Mouse (Mus musculus): Measurements from ENCODE around the gene Cdc20. TPM values are rescaled to one million over a fixed set of nuclear protein-coding genes. Genes with fewer than 3 reads are reported as not detected.

The Cdc20 gene
- total RNA-seq, 2 experiments from 2014 or later = 0.20 to 0.23 TPM

GRCm38 (mm10) chr4:118410871-118411270 lies 26.3 kb downstream of the Cdc20 start:
- DNase-seq = no peak
- intact Hi-C loops (cut with DNase I) = no loop called here
- no peak overlapping the region for H3K4me3 ChIP-seq
- no peak for TF ChIP-seq CTCF (IDR thresholded peaks at IDR 0.05)
- H3K27ac ChIP-seq = no peak overlapping the region

GRCm38 (mm10) chr4:118409142-118409900 lies 27.8 kb downstream of the Cdc20 start, which contains the start of the genes Szt2 and Med8:
Gene Szt2, minus strand, starts transcription at chr4:118409273.
Gene Med8, plus strand, starts transcription at chr4:118409337.
- intact Hi-C loops (cut with DNase I) = no loop called here
- Histone ChIP-seq H3K27ac (peak within 1 kb of the TSS; percentile 94), H3K4me3 (peak within 1 kb of the TSS; percentile 98)
- peak; percentile 94 for DNase-seq
- no peak for TF ChIP-seq CTCF (IDR thresholded peaks at IDR 0.05)

- DNase-seq = no peak
- Histone ChIP-seq H3K4me3 (no peak overlapping the region), H3K27ac (no peak overlapping the region)
- TF ChIP-seq CTCF (IDR thresholded peaks at IDR 0.05) = no peak
- intact Hi-C loops (cut with DNase I) = no loop called here
Measured at GRCm38 (mm10) chr4:118402701-118403100, 34.5 kb downstream of the Cdc20 start.

- no peak for TF ChIP-seq CTCF (IDR thresholded peaks at IDR 0.05)
- no peak for DNase-seq
- Histone ChIP-seq H3K27ac (no peak overlapping the region), H3K4me3 (no peak overlapping the region)
- intact Hi-C loops (cut with DNase I) = no loop called here
Measured at GRCm38 (mm10) chr4:118401918-118402317, 35.2 kb downstream of the Cdc20 start.

- DNase-seq = no peak
- H3K4me3 ChIP-seq = no peak overlapping the region
- no peak overlapping the region for H3K27ac ChIP-seq
- TF ChIP-seq CTCF (IDR thresholded peaks at IDR 0.05) = no peak
- intact Hi-C loops (cut with DNase I) = no loop called here
Measured at GRCm38 (mm10) chr4:118401421-118401820, 35.7 kb downstream of the Cdc20 start.

- DNase-seq = no peak
- TF ChIP-seq CTCF (IDR thresholded peaks at IDR 0.05) = no peak
- intact Hi-C loops (cut with DNase I) = no loop called here
- Histone ChIP-seq H3K27ac (no peak overlapping the region), H3K4me3 (no peak overlapping the region)
Measured at GRCm38 (mm10) chr4:118398400-118398799, 38.8 kb downstream of the Cdc20 start.

- intact Hi-C loops (cut with DNase I) = no loop called here
- DNase-seq = peak; percentile 3
- no peak for TF ChIP-seq CTCF (IDR thresholded peaks at IDR 0.05)
- H3K4me3 ChIP-seq = no peak overlapping the region
- no peak overlapping the region for H3K27ac ChIP-seq
Measured at GRCm38 (mm10) chr4:118396433-118396832, 40.7 kb downstream of the Cdc20 start.

- TF ChIP-seq CTCF (IDR thresholded peaks at IDR 0.05) = no peak
- Histone ChIP-seq H3K4me3 (no peak overlapping the region), H3K27ac (no peak overlapping the region)
- DNase-seq = no peak
- intact Hi-C loops (cut with DNase I) = no loop called here
Measured at GRCm38 (mm10) chr4:118395289-118395688, 41.9 kb downstream of the Cdc20 start.

- DNase-seq = peak; percentile 3
- Histone ChIP-seq H3K4me3 (no peak overlapping the region), H3K27ac (no peak overlapping the region)
Measured at GRCm38 (mm10) chr4:118394505-118394904, 42.6 kb downstream of the Cdc20 start.

GRCm38 (mm10) chr4:118390146-118390545 lies 47.0 kb downstream of the Cdc20 start:
- no peak for TF ChIP-seq CTCF (IDR thresholded peaks at IDR 0.05)

More at GRCm38 (mm10) chr4:118394505-118394904, 42.6 kb downstream of the Cdc20 start:
- intact Hi-C loops (cut with DNase I) = no loop called here
- no peak for TF ChIP-seq CTCF (IDR thresholded peaks at IDR 0.05)

GRCm38 (mm10) chr4:118387316-118387715 lies 49.8 kb downstream of the Cdc20 start:
- intact Hi-C loops (cut with DNase I) = no loop called here
- H3K27ac ChIP-seq = no peak overlapping the region
- TF ChIP-seq CTCF (IDR thresholded peaks at IDR 0.05) = no peak
- H3K4me3 ChIP-seq = no peak overlapping the region
- DNase-seq = no peak

More at GRCm38 (mm10) chr4:118390146-118390545, 47.0 kb downstream of the Cdc20 start:
- Histone ChIP-seq H3K4me3 (no peak overlapping the region), H3K27ac (no peak overlapping the region)
- intact Hi-C loops (cut with DNase I) = no loop called here
- DNase-seq = no peak

- intact Hi-C loops (cut with DNase I) = no loop called here
- H3K4me3 ChIP-seq = no peak overlapping the region
- DNase-seq = peak; percentile 17
- TF ChIP-seq CTCF (IDR thresholded peaks at IDR 0.05) = no peak
- H3K27ac ChIP-seq = no peak overlapping the region
Measured at GRCm38 (mm10) chr4:118383271-118383670, 53.9 kb downstream of the Cdc20 start.

Other genes with a start within 250 kb of the Cdc20 start
- 1 to 10 TPM; 1.5 to 2.5 TPM for gene Ptprf, start 145.9 kb downstream of the Cdc20 start, total RNA-seq (2021)
- gene Szt2, start 28.1 kb downstream of the Cdc20 start, total RNA-seq (2021) = 1 to 10 TPM; 6.0 to 9.0 TPM
- gene Med8, start 28.0 kb downstream of the Cdc20 start, total RNA-seq (2021) = 10 to 100 TPM; 36.5 to 37.9 TPM
- 1 to 10 TPM; 6.8 to 8.0 TPM for gene Elovl1, start 9.3 kb downstream of the Cdc20 start, total RNA-seq (2021)
- not detected for gene Mpl, start 20.2 kb upstream of the Cdc20 start, total RNA-seq (2021)
- 10 to 100 TPM; 12.6 to 18.5 TPM for gene Tie1, start 52.7 kb upstream of the Cdc20 start, total RNA-seq (2021)
- not detected for gene 2610528J11Rik, start 89.6 kb upstream of the Cdc20 start, total RNA-seq (2021)
- gene Tmem125, start 106.7 kb upstream of the Cdc20 start, total RNA-seq (2021) = not detected
- not detected for gene Cfap57, start 183.4 kb upstream of the Cdc20 start, total RNA-seq (2021)
- 10 to 100 TPM; 24.9 to 26.7 TPM for gene Ebna1bp2, start 183.4 kb upstream of the Cdc20 start, total RNA-seq (2021)
- gene Olfr62, start 221.6 kb upstream of the Cdc20 start, total RNA-seq (2021) = not detected